Mouse (Mus musculus): Measurements from ENCODE around the gene Spryd4.
"Not testable (repeated sequence)": the region's sequence is repeated elsewhere in the genome, so short reads cannot be mapped to it uniquely, and the experiment has no call there.

- TF ChIP-seq CTCF, POLR2A (IDR thresholded peaks at IDR 0.05; ENCODE audit: insufficient read depth, low read depth, low read length): not testable (repeated sequence)
Observed at GRCm38 (mm10) chr10:128171348-128171747, 40.3 kb downstream of the Spryd4 start.
